Mouse (Mus musculus) C2C12 (cell line): ENCODE measurements at regions not wholly inside any gene's neighbourhood (a gene's known extent, or its start where the extent isn't known, plus 50 kb on each side); places are given as distances from the start of the nearest gene placed in this dataset.

ENCODE experiments used
- CEBPB ChIP-seq: IDR thresholded peaks from one replicate; pipeline ENCODE4 v1.6.1; 2011; ENCODE audit warnings: low read depth, mild to moderate bottlenecking, control low read depth, moderate library complexity
- CTCF ChIP-seq: IDR thresholded peaks from one replicate; pipeline ENCODE4 v1.5.1; 2011; ENCODE audit not compliant: control insufficient read depth, insufficient read depth, insufficient read length
- FOSL1 ChIP-seq: IDR thresholded peaks from one replicate; pipeline ENCODE4 v1.8.0; 2011; ENCODE audit warnings: mild to moderate bottlenecking, low read length; ENCODE audit not compliant: poor library complexity, insufficient read depth, severe bottlenecking
- MAX ChIP-seq: IDR thresholded peaks from one replicate; pipeline ENCODE4 v1.6.1; 2011; ENCODE audit warnings: mild to moderate bottlenecking, control low read depth
- MYOG ChIP-seq: IDR thresholded peaks from one replicate; pipeline ENCODE4 v1.6.1; 2011; ENCODE audit not compliant: control insufficient read depth, insufficient read length; ENCODE audit errors: extremely low read depth
- USF1 ChIP-seq: IDR thresholded peaks from one replicate; pipeline ENCODE4 v1.6.1; 2011; ENCODE audit warnings: low read depth, mild to moderate bottlenecking, control low read depth, moderate library complexity

- TF ChIP-seq USF1 (no peak), CEBPB (no peak), CTCF (no peak), MAX (no peak), FOSL1 (no peak), MYOG (no peak)
Observed at GRCm38 (mm10) chr1:186460742-186461141, 245.0 kb downstream of the Tgfb2 start.
